Mouse (Mus musculus): Measurements from ENCODE around the gene Kcnj9.

Gene Kcnj9

GRCm38 (mm10) chr1:172329131-172329530, at the start of gene Kcnj9:
TSS of gene Kcnj9 (minus strand) at chr1:172329318.
- DNase-seq (ENCODE audit: low read depth, low spot score), result no peak

GRCm38 (mm10) chr1:172376758-172377458, 47.8 kb upstream of the Kcnj9 start:
- DNase-seq (ENCODE audit: low read depth, low spot score), result peak; percentile 60

GRCm38 (mm10) chr1:172376198-172376667, 47.1 kb upstream of the Kcnj9 start, which contains the start of gene Pigm:
TSS of gene Pigm (plus strand) at chr1:172376546.
- DNase-seq (ENCODE audit: low read depth, low spot score), result peak; percentile 99

GRCm38 (mm10) chr1:172368768-172369418, 39.8 kb upstream of the Kcnj9 start:
- DNase-seq (ENCODE audit: low read depth, low spot score), result peak; percentile 57

- peak; percentile 82 for DNase-seq (ENCODE audit: low read depth, low spot score)
Observed at GRCm38 (mm10) chr1:172364684-172365083, 35.6 kb upstream of the Kcnj9 start.

GRCm38 (mm10) chr1:172358341-172358740, 29.2 kb upstream of the Kcnj9 start:
- DNase-seq (ENCODE audit: low read depth, low spot score), result no peak

- peak; percentile 62 for DNase-seq (ENCODE audit: low read depth, low spot score)
Observed at GRCm38 (mm10) chr1:172357550-172357949, 28.4 kb upstream of the Kcnj9 start.

GRCm38 (mm10) chr1:172355336-172355735, 26.2 kb upstream of the Kcnj9 start:
- DNase-seq (ENCODE audit: low read depth, low spot score), result no peak

GRCm38 (mm10) chr1:172352453-172352852, 23.3 kb upstream of the Kcnj9 start:
- no peak for DNase-seq (ENCODE audit: low read depth, low spot score)

GRCm38 (mm10) chr1:172352001-172352400, 22.9 kb upstream of the Kcnj9 start:
- DNase-seq (ENCODE audit: low read depth, low spot score), result no peak

GRCm38 (mm10) chr1:172349916-172350812, 21.0 kb upstream of the Kcnj9 start:
- peak; percentile 63 for DNase-seq (ENCODE audit: low read depth, low spot score)

GRCm38 (mm10) chr1:172349504-172349903, 20.4 kb upstream of the Kcnj9 start:
- no peak for DNase-seq (ENCODE audit: low read depth, low spot score)

- no peak for DNase-seq (ENCODE audit: low read depth, low spot score)
Observed at GRCm38 (mm10) chr1:172347382-172347781, 18.3 kb upstream of the Kcnj9 start.

GRCm38 (mm10) chr1:172346707-172347106, 17.6 kb upstream of the Kcnj9 start:
- DNase-seq (ENCODE audit: low read depth, low spot score), result no peak

- DNase-seq (ENCODE audit: low read depth, low spot score), result no peak
Observed at GRCm38 (mm10) chr1:172344820-172345219, 15.7 kb upstream of the Kcnj9 start.

GRCm38 (mm10) chr1:172343914-172344313, 14.8 kb upstream of the Kcnj9 start:
- no peak for DNase-seq (ENCODE audit: low read depth, low spot score)

GRCm38 (mm10) chr1:172342729-172343128, 13.6 kb upstream of the Kcnj9 start:
- DNase-seq (ENCODE audit: low read depth, low spot score), result no peak

GRCm38 (mm10) chr1:172341386-172341785, 12.3 kb upstream of the Kcnj9 start:
- DNase-seq (ENCODE audit: low read depth, low spot score), result no peak

- peak; percentile 20 for DNase-seq (ENCODE audit: low read depth, low spot score)
Observed at GRCm38 (mm10) chr1:172340729-172341321, 11.7 kb upstream of the Kcnj9 start, which contains the start of gene Kcnj10. TSS of gene Kcnj10 (plus strand) at chr1:172341210.

- DNase-seq (ENCODE audit: low read depth, low spot score), result no peak
Observed at GRCm38 (mm10) chr1:172337411-172338185, 8.5 kb upstream of the Kcnj9 start.

- peak; percentile 33 for DNase-seq (ENCODE audit: low read depth, low spot score)
Observed at GRCm38 (mm10) chr1:172335804-172336203, 6.7 kb upstream of the Kcnj9 start.
